Mouse (Mus musculus): ENCODE results near the gene Rpl10a.
A peak's percentile ranks its signal among the peaks of the same experiment; 100 is the strongest.
"Not testable (repeated sequence)": the region's sequence is repeated elsewhere in the genome, so short reads cannot be mapped to it uniquely, and the experiment has no call there.

Rpl10a gene

DNA sequence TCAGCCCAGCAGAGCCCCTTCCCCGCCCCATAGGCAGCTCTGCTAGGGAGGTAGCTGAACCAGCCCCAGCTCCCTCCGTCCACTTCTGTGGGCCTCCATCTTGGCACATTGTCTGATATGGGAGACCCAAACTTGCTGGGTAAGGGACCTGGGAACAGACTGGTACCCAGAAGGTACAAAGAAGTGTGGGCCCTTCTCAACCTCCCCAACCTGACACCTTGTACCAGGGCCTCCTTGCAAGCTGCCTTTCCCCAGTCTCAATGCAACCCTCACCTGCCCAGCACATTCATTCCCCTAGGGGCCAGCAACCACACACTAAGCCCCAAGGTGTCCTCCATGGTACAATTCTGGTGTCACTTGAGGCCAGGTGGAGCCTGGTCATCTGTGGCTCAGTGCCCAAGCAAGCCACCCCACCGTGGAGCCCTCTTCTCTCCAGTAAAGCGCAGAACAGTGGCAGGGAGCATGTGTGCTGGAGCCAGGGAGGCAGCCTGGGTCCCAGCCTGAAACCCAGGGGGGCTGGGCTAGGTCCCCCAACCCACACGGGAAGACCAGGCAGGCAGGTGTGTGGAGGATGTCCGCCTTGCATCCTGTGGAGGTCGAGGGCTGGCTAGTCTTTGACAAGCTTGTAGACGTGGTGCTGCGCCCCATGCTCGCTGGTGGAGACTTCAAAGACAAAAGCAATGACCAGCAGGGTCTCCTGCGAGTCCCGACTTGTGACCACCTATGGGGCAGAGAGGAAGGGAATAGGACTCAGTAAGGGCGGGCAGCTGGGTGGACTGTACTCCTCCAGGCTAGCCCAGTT lies 4.0 kb downstream of the Rpl10a start:
- no peak for DNase-seq

DNA sequence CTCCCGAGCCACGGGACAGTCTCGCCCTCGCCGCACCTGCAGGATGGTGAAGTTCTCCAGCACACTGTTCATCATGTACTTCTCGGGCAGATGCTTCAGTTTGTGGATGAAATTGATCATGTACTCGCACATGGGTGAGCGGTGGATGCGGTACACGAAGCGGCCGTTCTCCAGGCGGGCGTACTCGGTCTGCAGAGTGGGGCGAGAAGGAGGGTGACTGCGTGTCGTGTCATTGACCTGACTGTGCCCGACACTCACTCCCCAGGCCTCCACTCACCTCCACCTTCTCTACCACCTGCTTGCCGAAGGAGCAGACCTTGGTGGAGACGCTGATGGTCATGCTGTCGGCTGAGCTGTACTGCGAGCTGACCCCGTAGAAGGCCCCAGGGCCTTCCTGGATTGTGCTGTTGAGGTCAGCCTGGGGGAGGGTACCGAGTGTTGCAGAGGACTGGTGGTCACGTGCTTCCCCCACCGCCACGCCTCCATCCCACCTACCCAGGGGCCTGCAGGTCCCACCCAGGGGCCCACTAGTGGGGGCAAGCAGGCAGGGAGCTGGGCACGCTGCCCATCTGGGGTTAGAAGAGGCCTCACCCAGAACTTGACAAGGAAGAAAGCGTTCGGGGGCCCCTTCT lies 4.8 kb downstream of the Rpl10a start:
- no peak for DNase-seq

- DNase-seq: peak; percentile 4
Measured at GRCm38 (mm10) chr17:28335267-28335666, 7.0 kb downstream of the Rpl10a start.

GRCm38 (mm10) chr17:28337547-28337946 lies 9.3 kb downstream of the Rpl10a start:
- no peak for DNase-seq

DNA sequence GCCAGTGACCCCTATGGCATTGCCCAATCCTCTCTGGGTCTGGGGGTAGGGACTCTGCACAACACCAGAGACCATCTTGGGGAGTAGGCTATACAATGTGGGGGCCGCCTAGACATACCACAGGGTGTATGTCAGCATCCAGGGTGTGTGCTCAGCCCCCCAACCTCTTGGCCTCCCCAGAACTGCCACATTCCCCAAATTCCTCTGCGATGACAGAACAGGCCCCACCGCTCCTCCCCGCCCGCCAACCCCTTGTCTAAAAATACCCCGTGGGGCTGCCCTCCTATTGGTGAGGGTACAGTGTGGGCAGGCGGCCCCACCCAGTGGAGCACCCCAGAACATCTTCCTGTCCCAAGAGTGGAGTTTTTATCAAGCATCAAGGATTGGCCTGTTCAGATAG lies 12.3 kb downstream of the Rpl10a start:
- no peak for DNase-seq

- peak; percentile 94 for DNase-seq
Measured at GRCm38 (mm10) chr17:28341091-28341490, 12.8 kb downstream of the Rpl10a start.

DNA sequence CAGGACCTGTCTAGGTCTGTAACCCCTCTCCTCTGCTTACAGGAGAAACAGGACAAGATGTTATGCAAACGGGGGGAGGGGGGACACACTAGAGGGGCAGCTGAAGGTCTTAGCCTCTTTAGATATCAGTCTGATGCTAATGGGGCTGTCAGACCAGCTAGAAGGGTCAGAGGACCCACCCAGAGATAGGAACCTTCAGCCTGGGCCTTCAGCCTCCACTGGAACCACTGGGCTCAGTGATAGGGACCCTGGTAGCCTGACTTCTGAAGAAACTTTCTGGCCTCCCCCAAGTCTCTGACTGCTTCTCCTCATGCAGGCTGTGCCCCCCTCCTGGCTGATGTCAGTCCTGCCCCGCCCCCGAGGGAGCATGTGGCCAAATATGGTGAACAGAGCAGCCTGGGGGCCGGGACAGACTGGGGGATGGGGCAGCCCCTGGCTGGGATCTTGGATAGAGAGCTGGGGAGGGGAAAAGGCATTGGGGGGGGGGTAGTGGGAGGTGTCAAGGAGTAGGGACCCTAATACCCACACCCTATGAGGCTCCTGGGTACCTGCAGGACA lies 15.9 kb downstream of the Rpl10a start:
- DNase-seq: no peak

- DNase-seq: no peak
Measured at GRCm38 (mm10) chr17:28344670-28345069, 16.4 kb downstream of the Rpl10a start.

GRCm38 (mm10) chr17:28345271-28345721 lies 17.0 kb downstream of the Rpl10a start:
- no peak for DNase-seq

GRCm38 (mm10) chr17:28345882-28346281 lies 17.6 kb downstream of the Rpl10a start:
- no peak for DNase-seq

DNA sequence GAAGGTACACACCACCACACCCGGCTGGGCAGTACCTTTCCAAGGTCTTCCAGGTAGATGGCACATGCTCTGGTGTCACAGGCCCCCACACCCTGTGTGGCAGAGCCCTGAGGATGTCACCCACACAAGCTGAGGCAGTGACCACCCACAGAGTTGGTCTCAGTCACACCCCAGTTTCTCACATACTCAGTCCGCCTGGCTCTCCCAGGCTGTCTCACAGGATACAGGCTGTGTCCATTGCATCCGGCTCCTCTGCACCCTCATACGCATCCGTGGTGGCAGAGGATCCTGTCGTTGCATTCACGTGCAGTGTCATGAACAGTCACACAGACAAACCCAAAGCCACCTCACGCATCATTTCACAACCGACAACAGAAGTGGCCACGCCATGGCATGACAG lies 19.1 kb downstream of the Rpl10a start:
- DNase-seq: no peak

GRCm38 (mm10) chr17:28348211-28348610 lies 19.9 kb downstream of the Rpl10a start:
- DNase-seq: no peak

DNA sequence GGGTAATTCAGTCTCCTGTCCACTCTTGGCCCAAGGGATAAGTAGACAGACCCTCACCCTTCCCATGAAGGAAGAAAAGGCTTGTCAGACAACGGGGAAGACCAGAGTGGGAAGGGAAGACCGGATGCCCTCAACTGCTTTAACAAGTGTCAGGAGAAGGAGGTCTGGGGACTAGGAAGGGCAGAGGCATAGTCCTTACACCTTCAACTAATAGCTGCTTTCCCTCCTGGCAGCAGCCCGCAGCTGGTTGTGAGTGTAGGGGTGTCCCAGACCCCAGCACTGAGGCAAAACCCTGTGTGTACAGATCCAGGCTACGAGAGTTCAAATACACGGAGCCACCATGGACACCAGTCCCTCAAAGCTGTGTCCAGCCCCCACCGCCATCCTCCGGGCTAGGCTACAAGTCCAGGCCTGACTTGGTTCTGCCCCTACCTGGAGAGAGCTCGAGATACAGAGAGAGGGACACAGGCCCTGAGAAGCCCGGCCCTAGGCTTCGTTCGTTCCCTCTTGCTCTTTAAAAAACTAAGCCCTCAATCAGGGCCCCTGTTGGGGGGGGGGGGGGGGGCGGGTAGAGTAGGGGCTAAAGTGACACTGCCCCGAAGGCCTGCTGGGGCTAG lies 21.1 kb downstream of the Rpl10a start:
- no peak for DNase-seq

DNA sequence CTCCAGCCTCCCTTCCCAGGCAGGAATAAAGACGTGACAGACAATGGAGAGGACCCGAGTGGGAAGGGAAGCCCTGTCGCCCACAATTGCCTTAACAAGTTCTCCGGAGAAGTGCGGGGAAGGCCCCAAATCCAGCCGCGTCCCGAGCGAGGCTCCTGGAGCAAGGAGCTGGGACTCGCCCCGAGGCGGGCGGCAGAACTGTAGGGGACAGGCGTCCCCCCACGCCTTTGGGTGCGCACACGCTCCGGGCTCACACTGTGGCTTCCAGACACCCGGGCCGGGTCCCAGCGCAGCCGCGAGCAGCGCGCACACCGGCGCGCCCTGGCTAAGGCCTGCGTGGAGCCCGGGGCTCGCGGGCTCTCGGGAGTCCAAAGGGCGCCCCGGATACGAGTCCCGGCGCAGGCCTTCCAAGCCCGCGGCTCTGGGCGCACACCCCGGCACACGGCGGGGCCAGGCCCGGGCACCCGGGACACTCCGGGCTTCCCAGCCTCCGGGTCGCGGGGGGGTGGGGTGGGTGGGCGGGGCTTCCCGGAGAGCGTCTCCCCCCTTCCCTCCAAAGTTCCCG lies 21.7 kb downstream of the Rpl10a start:
- DNase-seq: peak; percentile 76

DNA sequence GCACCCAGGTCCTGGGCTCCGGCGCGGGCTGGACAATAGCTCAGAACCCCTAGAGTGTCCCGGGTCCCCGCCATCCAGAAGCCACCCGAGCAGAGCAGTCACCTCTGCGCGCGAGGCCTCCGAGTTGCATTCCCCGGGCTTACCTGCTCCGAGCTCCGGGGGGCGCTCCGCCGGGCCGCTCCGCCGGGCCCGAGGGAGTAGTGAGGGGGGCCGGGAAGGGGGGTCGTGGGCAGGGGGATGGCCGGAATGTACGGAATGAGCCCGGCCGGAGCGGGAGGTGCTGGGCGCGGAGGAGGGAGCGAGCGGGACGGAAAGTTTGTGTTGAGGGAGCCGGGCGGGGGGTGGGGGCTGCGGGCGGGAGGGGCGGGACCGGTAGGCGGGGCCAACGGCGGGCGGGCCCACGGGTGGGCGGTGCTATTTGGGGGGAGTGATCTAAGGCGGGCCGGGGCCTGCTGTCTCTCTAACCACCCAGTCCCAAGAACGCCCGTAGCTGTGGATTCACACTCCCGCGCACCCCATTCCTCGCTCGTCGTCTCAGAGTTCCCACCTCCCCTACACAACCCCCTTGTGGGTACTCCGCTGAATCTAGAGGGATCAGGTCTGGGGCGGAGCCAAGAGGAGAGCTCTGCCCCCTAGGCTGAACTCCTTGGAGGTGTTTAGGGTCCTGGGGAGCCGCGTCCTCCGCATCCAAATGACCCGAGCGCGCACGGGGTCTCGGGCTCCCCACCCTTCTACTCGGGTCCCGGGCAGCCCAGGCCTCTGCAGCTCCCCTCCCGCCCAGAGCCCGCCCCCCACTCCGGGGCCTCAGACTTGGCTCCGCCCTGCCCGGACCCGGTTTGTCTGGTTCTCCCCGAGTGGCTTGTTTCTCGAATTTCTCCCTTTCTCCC lies 22.4 kb downstream of the Rpl10a start, which contains the start of gene Tead3:
Gene Tead3 (minus strand): TSS at position 352 of the 887 bp plus-strand sequence.
- DNase-seq: peak; percentile 80

- DNase-seq: peak; percentile 48
Measured at GRCm38 (mm10) chr17:28351353-28351890, 23.2 kb downstream of the Rpl10a start.

- no peak for DNase-seq
Measured at GRCm38 (mm10) chr17:28352018-28352417, 23.7 kb downstream of the Rpl10a start.

DNA sequence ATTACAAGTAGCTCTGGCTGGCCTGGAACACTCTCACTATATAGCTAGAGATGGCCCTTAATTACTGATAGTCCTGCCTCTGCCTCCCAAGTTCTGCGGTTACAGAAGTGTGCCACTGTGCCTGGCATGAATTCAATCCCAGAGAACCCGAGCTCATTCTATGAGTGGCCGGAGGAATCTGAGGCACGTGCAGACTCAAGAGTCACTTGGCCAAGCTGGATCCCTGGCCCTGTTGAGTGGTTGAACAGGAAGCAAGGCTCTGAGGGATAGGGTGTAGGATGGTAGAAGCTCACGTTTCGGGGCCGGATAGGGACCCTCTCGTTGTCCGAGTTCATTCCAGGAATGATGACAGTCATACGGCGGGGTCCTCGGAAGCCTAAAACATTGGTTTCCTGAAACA lies 27.6 kb downstream of the Rpl10a start:
- DNase-seq: no peak

DNA sequence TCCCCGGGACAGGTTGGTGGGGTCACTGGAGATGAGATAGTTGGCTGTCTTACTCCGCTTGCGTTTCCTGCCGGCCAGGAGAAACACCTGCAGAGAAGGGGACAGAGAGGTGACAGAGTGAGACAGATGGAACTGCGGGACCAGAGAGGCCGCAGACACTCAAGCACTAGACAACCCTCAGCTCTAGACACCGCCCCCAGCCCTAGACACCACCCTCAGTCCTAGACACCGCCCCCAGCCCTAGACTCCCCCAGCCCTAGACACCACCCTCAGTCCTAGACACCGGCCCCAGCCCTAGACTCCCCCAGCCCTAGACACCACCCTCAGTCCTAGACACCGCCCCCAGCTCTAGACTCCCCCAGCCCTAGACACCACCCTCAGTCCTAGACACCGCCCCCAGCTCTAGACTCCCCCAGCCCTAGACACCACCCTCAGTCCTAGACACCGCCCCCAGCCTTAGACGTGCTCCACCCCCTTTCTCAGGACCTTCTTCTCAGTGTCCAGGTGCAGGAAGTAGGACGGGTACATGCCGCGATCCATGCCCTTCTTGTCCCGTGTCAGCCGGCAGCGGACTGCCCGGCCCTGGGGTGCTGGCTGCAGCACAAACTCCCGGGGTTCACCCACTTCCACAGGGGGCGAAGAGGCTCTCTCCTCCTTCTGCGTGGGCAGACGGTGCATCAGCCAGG lies 30.4 kb downstream of the Rpl10a start:
- not testable (repeated sequence) for DNase-seq

- DNase-seq: no peak
Measured at GRCm38 (mm10) chr17:28360531-28361277, 32.4 kb downstream of the Rpl10a start.
